Mouse (Mus musculus) testis, adult 2 months (tissue): ENCODE measurements around the gene Hsh2d. TPM values are rescaled to one million over a fixed set of nuclear protein-coding genes. Genes with fewer than 3 reads are reported as not detected.

Source experiments
- H3K27ac ChIP-seq: fragments of 200-500 bp; 2 replicates; pipeline ENCODE4 v1.5.1; 2012; ENCODE audit warnings: low read depth, low read length; ENCODE audit not compliant: control insufficient read depth, insufficient read depth
- H3K27me3 ChIP-seq: fragments of 200-500 bp; 2 replicates; pipeline ENCODE4 v1.6.1; 2012; ENCODE audit warnings: mild to moderate bottlenecking, low read length, moderate library complexity; ENCODE audit not compliant: control insufficient read depth, insufficient read depth
- H3K36me3 ChIP-seq: fragments of 200-500 bp; 2 replicates; pipeline ENCODE4 v1.6.1; 2012; ENCODE audit warnings: mild to moderate bottlenecking, low read length; ENCODE audit not compliant: control insufficient read depth, insufficient read depth
- H3K4me1 ChIP-seq: fragments of 200-500 bp; 2 replicates; pipeline ENCODE4 v1.6.1; 2012; ENCODE audit warnings: low read length; ENCODE audit not compliant: control insufficient read depth, insufficient read depth
- H3K4me3 ChIP-seq: fragments of 200-500 bp; 2 replicates; pipeline ENCODE4 v1.5.1; 2012; ENCODE audit warnings: low read depth, mild to moderate bottlenecking, low read length, moderate library complexity, mixed read lengths; ENCODE audit not compliant: control insufficient read depth
- CTCF ChIP-seq: fragments of 200-500 bp; IDR thresholded peaks from 2 replicates; pipeline ENCODE4 v1.5.1; 2012; ENCODE audit warnings: low read depth, mild to moderate bottlenecking, inconsistent platforms, low read length, moderate library complexity; ENCODE audit not compliant: control insufficient read depth, insufficient read depth, insufficient replicate concordance
- POLR2A ChIP-seq: fragments of 200-500 bp; IDR thresholded peaks from 2 replicates; pipeline ENCODE4 v1.6.1; 2012; ENCODE audit warnings: low read depth, mild to moderate bottlenecking, inconsistent platforms, low read length, moderate library complexity; ENCODE audit not compliant: control insufficient read depth
- polyA plus RNA-seq: library from polyadenylated mRNA; depleted of rRNA; stranded (reverse); fragments of >200 nt; gene quantifications from 2 replicates; pipeline ENCODE4 v1.2.3, GENCODE M21; 2012; rRNA removed

Gene Hsh2d
- 0.31 and 0.65 TPM in 2 replicates for polyA plus RNA-seq

DNA sequence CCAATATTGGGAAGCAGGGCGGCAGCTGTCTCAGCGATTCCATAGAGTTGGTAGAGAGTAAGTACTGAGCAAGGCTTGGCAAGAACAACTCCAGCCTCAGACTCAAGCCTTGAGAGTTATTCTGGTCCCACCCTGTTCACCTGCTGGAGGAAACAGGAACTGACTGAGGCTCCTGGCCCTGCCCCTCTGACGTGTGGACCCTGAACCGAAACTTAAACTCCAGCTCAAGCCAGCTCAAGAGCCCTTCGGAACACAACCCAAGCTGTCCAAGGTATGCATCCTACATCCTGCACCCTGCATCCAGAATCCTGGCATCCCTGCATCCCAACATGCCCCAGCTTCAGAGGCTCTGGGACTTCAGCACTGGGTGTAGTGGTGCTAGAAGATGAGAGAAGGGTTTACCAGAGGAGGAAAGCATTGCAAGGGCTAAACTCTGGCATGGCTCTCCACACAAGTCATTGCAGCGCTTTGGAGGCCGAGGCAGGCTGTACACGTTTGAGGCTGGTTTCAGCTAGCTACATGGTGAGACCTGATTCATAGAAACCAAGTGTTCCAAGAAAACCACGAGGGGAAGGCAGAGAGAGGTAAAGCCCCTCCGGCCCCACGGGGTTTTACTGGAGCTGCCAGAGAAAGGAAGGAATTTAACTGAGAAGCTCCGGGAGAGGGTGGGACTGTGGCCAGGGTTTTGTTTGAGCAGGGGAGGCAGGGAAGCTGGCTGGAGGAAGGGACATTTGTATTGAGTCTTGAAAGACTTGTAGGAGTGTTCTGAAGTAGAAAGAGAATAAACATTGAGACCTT lies at the start of gene Hsh2d:
TSS of gene Hsh2d (plus strand) at position 222 of the 798 bp plus-strand sequence.
- Histone ChIP-seq H3K4me1 (no peaks in the 10 kb centered on the region), H3K4me3 (no peak within 1 kb of the TSS), H3K36me3 (no peaks in the 10 kb centered on the region), H3K27ac (no peak within 1 kb of the TSS), H3K27me3 (no peaks in the 10 kb centered on the region)
- TF ChIP-seq POLR2A = no peak
- TF ChIP-seq CTCF = no peak

GRCm38 (mm10) chr8:72143256-72143824 lies 46.1 kb upstream of the Hsh2d start:
- H3K27ac ChIP-seq = no peak overlapping the region
- no peaks in the 10 kb centered on the region for H3K4me1 ChIP-seq
- H3K4me3 ChIP-seq = no peak overlapping the region
- TF ChIP-seq POLR2A = no peak
- no peak for TF ChIP-seq CTCF
- H3K36me3 ChIP-seq = no peaks in the 10 kb centered on the region
- no peaks in the 10 kb centered on the region for H3K27me3 ChIP-seq

DNA sequence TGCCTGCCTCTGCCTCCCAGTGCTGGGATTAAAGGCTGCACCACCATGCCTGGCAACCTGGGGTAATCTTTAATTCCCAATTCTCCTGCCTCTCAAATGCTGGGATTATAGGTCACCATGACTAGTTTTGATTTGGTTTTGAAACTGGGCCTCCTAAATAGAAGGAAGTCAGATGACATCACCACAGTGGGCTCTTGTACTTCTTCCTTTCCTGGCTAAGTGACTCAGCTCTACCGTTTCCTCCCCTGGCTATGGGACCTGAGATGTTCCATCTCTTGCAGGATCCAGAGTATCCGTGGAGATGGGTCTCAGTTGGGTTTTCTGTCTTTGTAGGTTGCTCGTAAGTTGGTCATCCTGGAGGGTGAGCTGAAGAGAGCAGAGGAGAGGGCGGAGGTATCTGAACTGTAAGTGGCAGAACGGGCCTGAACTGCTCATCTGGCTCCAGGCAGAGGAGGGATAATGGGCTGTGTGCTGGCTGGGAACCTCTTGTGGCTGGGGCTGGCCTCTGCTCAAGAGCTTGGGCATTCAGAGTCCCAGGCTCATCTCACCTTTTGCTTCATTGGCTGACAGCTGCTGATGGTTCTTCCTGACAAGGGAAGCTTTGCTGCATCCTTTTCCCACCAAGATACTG lies 45.0 kb upstream of the Hsh2d start:
- no peak for TF ChIP-seq POLR2A
- TF ChIP-seq CTCF = no peak
- no peaks in the 10 kb centered on the region for H3K4me1 ChIP-seq
- H3K27ac ChIP-seq = no peak overlapping the region
- H3K27me3 ChIP-seq = no peaks in the 10 kb centered on the region
- H3K4me3 ChIP-seq = no peak overlapping the region
- no peaks in the 10 kb centered on the region for H3K36me3 ChIP-seq

- Histone ChIP-seq H3K4me3 (no peak overlapping the region), H3K36me3 (no peaks in the 10 kb centered on the region), H3K4me1 (no peaks in the 10 kb centered on the region), H3K27ac (no peak overlapping the region), H3K27me3 (no peaks in the 10 kb centered on the region)
- TF ChIP-seq CTCF (no peak), POLR2A (no peak)
These were observed 43.9 kb upstream of the Hsh2d start for GRCm38 (mm10) chr8:72145511-72145910.

DNA sequence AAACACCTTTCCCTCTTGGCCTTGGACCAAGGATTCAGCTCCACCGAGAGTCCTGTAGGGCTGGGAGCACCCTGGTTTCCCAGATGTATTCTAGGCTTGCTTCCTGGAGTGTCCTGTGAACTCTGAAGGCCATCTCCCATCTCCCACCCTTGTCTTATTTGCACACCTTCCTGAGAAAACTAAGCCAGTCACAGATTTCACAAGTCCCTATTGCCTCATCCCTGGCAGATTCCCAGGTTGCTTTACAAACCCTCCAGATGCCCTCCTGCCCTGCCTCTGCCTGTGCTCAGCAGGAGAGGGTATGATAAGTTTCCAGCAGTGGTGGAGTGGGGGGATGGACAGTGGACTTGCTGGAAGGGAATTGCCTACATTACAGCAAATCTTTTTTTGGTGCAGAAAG lies 43.4 kb upstream of the Hsh2d start:
- Histone ChIP-seq H3K27ac (no peak overlapping the region), H3K4me3 (no peak overlapping the region), H3K36me3 (no peaks in the 10 kb centered on the region)

GRCm38 (mm10) chr8:72146556-72146955 lies 42.9 kb upstream of the Hsh2d start:
- Histone ChIP-seq H3K27me3 (no peaks in the 10 kb centered on the region), H3K4me1 (no peaks in the 10 kb centered on the region), H3K27ac (no peak overlapping the region), H3K36me3 (no peaks in the 10 kb centered on the region), H3K4me3 (no peak overlapping the region)
- TF ChIP-seq CTCF (no peak), POLR2A (no peak)

More for the DNA sequence above, 43.4 kb upstream of the Hsh2d start:
- TF ChIP-seq POLR2A = no peak
- no peak for TF ChIP-seq CTCF
- Histone ChIP-seq H3K27me3 (no peaks in the 10 kb centered on the region), H3K4me1 (no peaks in the 10 kb centered on the region)

- no peak overlapping the region for H3K27ac ChIP-seq
- H3K27me3 ChIP-seq = no peaks in the 10 kb centered on the region
- no peaks in the 10 kb centered on the region for H3K4me1 ChIP-seq
- TF ChIP-seq CTCF (no peak), POLR2A (no peak)
- H3K36me3 ChIP-seq = no peaks in the 10 kb centered on the region
- no peak overlapping the region for H3K4me3 ChIP-seq
These were observed 42.2 kb upstream of the Hsh2d start for GRCm38 (mm10) chr8:72147266-72147665.
